Mouse (Mus musculus): ENCODE results near the gene Dus3l. TPM values are rescaled to one million over a fixed set of nuclear protein-coding genes. Genes with fewer than 3 reads are reported as not detected.

The Dus3l gene
- polyA plus RNA-seq, 1 experiment from 2014 or later = 99.9 TPM

DNA sequence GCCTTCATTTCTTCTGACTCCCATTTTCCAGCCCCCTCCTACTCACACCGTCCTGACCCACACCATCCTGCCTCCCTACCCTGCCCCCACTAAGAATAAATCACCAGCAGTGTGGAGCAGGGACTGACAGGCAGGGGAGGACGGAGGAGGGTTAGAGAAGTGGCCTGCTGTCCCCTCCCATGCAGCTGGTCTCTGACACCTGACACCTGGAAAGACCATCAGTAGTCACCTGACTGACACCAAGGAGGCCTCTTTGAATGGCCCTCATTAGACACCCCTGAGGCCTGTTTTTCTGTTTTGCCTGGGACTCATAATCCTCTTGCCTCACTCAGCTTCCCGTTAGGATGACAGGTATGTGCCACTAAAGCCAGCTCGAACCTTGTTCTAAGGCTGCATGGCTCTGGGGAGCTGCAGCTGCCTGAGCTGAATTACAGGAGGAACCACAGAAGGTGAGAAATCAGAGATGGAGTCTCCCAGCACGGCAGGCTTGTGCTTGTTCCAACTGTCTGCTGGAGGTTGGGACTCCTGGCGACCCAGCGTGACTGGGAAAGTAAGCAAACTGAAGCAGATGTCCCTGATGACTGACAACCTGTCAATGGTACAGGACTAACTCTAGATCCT lies 37.4 kb upstream of the Dus3l start:
- Histone ChIP-seq H3K4me1 (ENCODE audit: control insufficient read depth, insufficient read depth, low read depth, low read length) (no peaks in the 10 kb centered on the region; the same call in none of the 2 replicates), H3K27ac (ENCODE audit: low read depth, low read length) (no peak overlapping the region), H3K36me3 (ENCODE audit: control insufficient read depth, insufficient read depth, low read length) (peaks cover 6% of the 10 kb centered on the region; the same call in 1 of the 2 replicates), H3K9me3 (ENCODE audit: control insufficient read depth, low read length) (no peaks in the 10 kb centered on the region), H3K4me3 (ENCODE audit: low read length) (no peak overlapping the region), H3K4me2 (ENCODE audit: low read length) (no peak overlapping the region), H3K9ac (ENCODE audit: low read depth, low read length) (no peak overlapping the region), H3K27me3 (replicated peaks; ENCODE audit: control insufficient read depth, insufficient read depth, low read length) (no peaks in the 10 kb centered on the region)
- WGBS = 20% methylated on average over 7 of the region's 7 CpGs
- ATAC-seq = no peak

- Histone ChIP-seq H3K4me1 (ENCODE audit: control insufficient read depth, insufficient read depth, low read depth, low read length) (no peaks in the 10 kb centered on the region; the same call in none of the 2 replicates), H3K4me3 (ENCODE audit: low read length) (no peak overlapping the region), H3K27ac (ENCODE audit: low read depth, low read length) (no peak overlapping the region), H3K9me3 (ENCODE audit: control insufficient read depth, low read length) (no peaks in the 10 kb centered on the region), H3K4me2 (ENCODE audit: low read length) (no peak overlapping the region), H3K36me3 (ENCODE audit: control insufficient read depth, insufficient read depth, low read length) (peaks cover 6% of the 10 kb centered on the region; the same call in 1 of the 2 replicates), H3K9ac (ENCODE audit: low read depth, low read length) (no peak overlapping the region), H3K27me3 (replicated peaks; ENCODE audit: control insufficient read depth, insufficient read depth, low read length) (no peaks in the 10 kb centered on the region)
- ATAC-seq = no peak
- 16% methylated on average over 12 of the region's 12 CpGs for WGBS
These were observed 36.9 kb upstream of the Dus3l start for GRCm38 (mm10) chr17:56727659-56728058.

DNA sequence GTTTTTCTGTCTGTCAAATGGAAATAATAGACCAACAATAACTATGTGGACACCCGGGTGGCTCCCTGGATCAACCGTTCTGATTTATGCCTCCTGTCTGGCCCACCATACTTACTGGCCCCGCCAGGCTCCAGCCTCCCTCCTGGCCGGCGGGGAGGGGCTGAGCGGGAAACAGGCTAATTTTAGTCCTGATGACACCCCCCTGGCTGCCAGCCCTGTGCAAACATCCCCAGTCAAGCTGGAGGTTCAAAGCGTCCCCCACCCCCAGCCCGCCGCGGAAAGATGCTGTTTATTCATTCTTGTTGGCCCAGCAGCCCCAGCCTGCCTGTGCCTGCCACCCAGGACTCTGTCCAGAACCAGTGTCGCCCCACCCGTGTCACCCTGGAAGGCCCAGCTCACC lies 36.4 kb upstream of the Dus3l start:
- Histone ChIP-seq H3K4me1 (ENCODE audit: control insufficient read depth, insufficient read depth, low read depth, low read length) (no peaks in the 10 kb centered on the region; the same call in none of the 2 replicates), H3K4me2 (ENCODE audit: low read length) (no peak overlapping the region), H3K4me3 (ENCODE audit: low read length) (no peak overlapping the region), H3K27ac (ENCODE audit: low read depth, low read length) (no peak overlapping the region), H3K27me3 (replicated peaks; ENCODE audit: control insufficient read depth, insufficient read depth, low read length) (no peaks in the 10 kb centered on the region), H3K9me3 (ENCODE audit: control insufficient read depth, low read length) (no peaks in the 10 kb centered on the region), H3K36me3 (ENCODE audit: control insufficient read depth, insufficient read depth, low read length) (peaks cover 3% of the 10 kb centered on the region; the same call in 1 of the 2 replicates), H3K9ac (ENCODE audit: low read depth, low read length) (no peak overlapping the region)
- no peak for ATAC-seq
- WGBS = 37% methylated on average over 12 of the region's 12 CpGs

- Histone ChIP-seq H3K4me3 (ENCODE audit: low read length) (no peak overlapping the region), H3K4me2 (ENCODE audit: low read length) (no peak overlapping the region), H3K27me3 (replicated peaks; ENCODE audit: control insufficient read depth, insufficient read depth, low read length) (no peaks in the 10 kb centered on the region), H3K9ac (ENCODE audit: low read depth, low read length) (no peak overlapping the region), H3K27ac (ENCODE audit: low read depth, low read length) (no peak overlapping the region), H3K36me3 (ENCODE audit: control insufficient read depth, insufficient read depth, low read length) (no peaks in the 10 kb centered on the region), H3K4me1 (ENCODE audit: control insufficient read depth, insufficient read depth, low read depth, low read length) (no peaks in the 10 kb centered on the region; the same call in none of the 2 replicates), H3K9me3 (ENCODE audit: control insufficient read depth, low read length) (no peaks in the 10 kb centered on the region)
- 47% methylated on average over 6 of the region's 6 CpGs for WGBS
- ATAC-seq = no peak
These were observed 35.4 kb upstream of the Dus3l start for GRCm38 (mm10) chr17:56729151-56729550.

- Histone ChIP-seq H3K4me2 (ENCODE audit: low read length) (no peak overlapping the region), H3K4me1 (ENCODE audit: control insufficient read depth, insufficient read depth, low read depth, low read length) (no peaks in the 10 kb centered on the region; the same call in none of the 2 replicates), H3K9me3 (ENCODE audit: control insufficient read depth, low read length) (no peaks in the 10 kb centered on the region), H3K36me3 (ENCODE audit: control insufficient read depth, insufficient read depth, low read length) (no peaks in the 10 kb centered on the region), H3K9ac (ENCODE audit: low read depth, low read length) (no peak overlapping the region), H3K4me3 (ENCODE audit: low read length) (no peak overlapping the region), H3K27me3 (replicated peaks; ENCODE audit: control insufficient read depth, insufficient read depth, low read length) (no peaks in the 10 kb centered on the region), H3K27ac (ENCODE audit: low read depth, low read length) (no peak overlapping the region)
- ATAC-seq = no peak
- 42% methylated on average over 2 of the region's 2 CpGs for WGBS
These were observed 34.9 kb upstream of the Dus3l start for GRCm38 (mm10) chr17:56729656-56730055.

- 43% methylated on average over 8 of the region's 8 CpGs for WGBS
- Histone ChIP-seq H3K9me3 (ENCODE audit: control insufficient read depth, low read length) (no peaks in the 10 kb centered on the region), H3K4me1 (ENCODE audit: control insufficient read depth, insufficient read depth, low read depth, low read length) (no peaks in the 10 kb centered on the region)
These were observed 28.0 kb upstream of the Dus3l start for GRCm38 (mm10) chr17:56736534-56736933.

GRCm38 (mm10) chr17:56738221-56738620 lies 26.3 kb upstream of the Dus3l start:
- ATAC-seq = no peak

More at GRCm38 (mm10) chr17:56736534-56736933, 28.0 kb upstream of the Dus3l start:
- H3K9ac ChIP-seq (ENCODE audit: low read depth, low read length) = no peak overlapping the region
- no peak for ATAC-seq
- H3K27ac ChIP-seq (ENCODE audit: low read depth, low read length) = no peak overlapping the region
- no peak overlapping the region for H3K4me3 ChIP-seq (ENCODE audit: low read length)
- no peak overlapping the region for H3K4me2 ChIP-seq (ENCODE audit: low read length)
- no peaks in the 10 kb centered on the region for H3K27me3 ChIP-seq (replicated peaks; ENCODE audit: control insufficient read depth, insufficient read depth, low read length)
- H3K36me3 ChIP-seq (ENCODE audit: control insufficient read depth, insufficient read depth, low read length) = no peaks in the 10 kb centered on the region

GRCm38 (mm10) chr17:56740118-56740787 lies 24.3 kb upstream of the Dus3l start:
- Histone ChIP-seq H3K36me3 (ENCODE audit: control insufficient read depth, insufficient read depth, low read length) (no peaks in the 10 kb centered on the region), H3K9me3 (ENCODE audit: control insufficient read depth, low read length) (no peaks in the 10 kb centered on the region), H3K9ac (ENCODE audit: low read depth, low read length) (no peak overlapping the region), H3K27me3 (replicated peaks; ENCODE audit: control insufficient read depth, insufficient read depth, low read length) (no peaks in the 10 kb centered on the region), H3K4me2 (ENCODE audit: low read length) (no peak overlapping the region), H3K27ac (ENCODE audit: low read depth, low read length) (no peak overlapping the region), H3K4me1 (ENCODE audit: control insufficient read depth, insufficient read depth, low read depth, low read length) (no peaks in the 10 kb centered on the region), H3K4me3 (ENCODE audit: low read length) (no peak overlapping the region)
- WGBS = 78% methylated on average over 17 of the region's 17 CpGs
- ATAC-seq = no peak

More at GRCm38 (mm10) chr17:56738221-56738620, 26.3 kb upstream of the Dus3l start:
- Histone ChIP-seq H3K4me1 (ENCODE audit: control insufficient read depth, insufficient read depth, low read depth, low read length) (no peaks in the 10 kb centered on the region), H3K27me3 (replicated peaks; ENCODE audit: control insufficient read depth, insufficient read depth, low read length) (no peaks in the 10 kb centered on the region), H3K4me2 (ENCODE audit: low read length) (no peak overlapping the region), H3K4me3 (ENCODE audit: low read length) (no peak overlapping the region), H3K36me3 (ENCODE audit: control insufficient read depth, insufficient read depth, low read length) (no peaks in the 10 kb centered on the region), H3K9me3 (ENCODE audit: control insufficient read depth, low read length) (no peaks in the 10 kb centered on the region), H3K27ac (ENCODE audit: low read depth, low read length) (no peak overlapping the region), H3K9ac (ENCODE audit: low read depth, low read length) (no peak overlapping the region)
- WGBS = 86% methylated on average over 10 of the region's 10 CpGs

GRCm38 (mm10) chr17:56740788-56741160 lies 23.8 kb upstream of the Dus3l start:
- Histone ChIP-seq H3K4me3 (ENCODE audit: low read length) (no peak overlapping the region), H3K4me1 (ENCODE audit: control insufficient read depth, insufficient read depth, low read depth, low read length) (no peaks in the 10 kb centered on the region), H3K9me3 (ENCODE audit: control insufficient read depth, low read length) (no peaks in the 10 kb centered on the region), H3K9ac (ENCODE audit: low read depth, low read length) (no peak overlapping the region), H3K27me3 (replicated peaks; ENCODE audit: control insufficient read depth, insufficient read depth, low read length) (no peaks in the 10 kb centered on the region), H3K36me3 (ENCODE audit: control insufficient read depth, insufficient read depth, low read length) (no peaks in the 10 kb centered on the region), H3K4me2 (ENCODE audit: low read length) (no peak overlapping the region), H3K27ac (ENCODE audit: low read depth, low read length) (no peak overlapping the region)
- ATAC-seq = no peak
- 80% methylated on average over 17 of the region's 17 CpGs for WGBS

Measured in hindbrain, embryonic 16.5 days (tissue).